Mouse (Mus musculus) myocyte (in vitro differentiated cells): ENCODE measurements at regions not wholly inside any gene's neighbourhood (a gene's known extent, or its start where the extent isn't known, plus 50 kb on each side); places are given as distances from the start of the nearest gene placed in this dataset.

Experiments used
- POLR2A ChIP-seq: IDR thresholded peaks from one replicate; pipeline ENCODE4 v1.6.1; 2011; ENCODE audit warnings: low read depth, mild to moderate bottlenecking, control low read depth, moderate library complexity; ENCODE audit not compliant: insufficient read length
- TCF12 ChIP-seq: IDR thresholded peaks from one replicate; pipeline ENCODE4 v1.6.1; 2011; ENCODE audit warnings: mild to moderate bottlenecking, control low read depth; ENCODE audit not compliant: poor library complexity, insufficient read depth, severe bottlenecking
- USF1 ChIP-seq: IDR thresholded peaks from one replicate; pipeline ENCODE4 v1.6.1; 2011; ENCODE audit warnings: low read depth, mild to moderate bottlenecking, control low read depth, moderate library complexity

DNA sequence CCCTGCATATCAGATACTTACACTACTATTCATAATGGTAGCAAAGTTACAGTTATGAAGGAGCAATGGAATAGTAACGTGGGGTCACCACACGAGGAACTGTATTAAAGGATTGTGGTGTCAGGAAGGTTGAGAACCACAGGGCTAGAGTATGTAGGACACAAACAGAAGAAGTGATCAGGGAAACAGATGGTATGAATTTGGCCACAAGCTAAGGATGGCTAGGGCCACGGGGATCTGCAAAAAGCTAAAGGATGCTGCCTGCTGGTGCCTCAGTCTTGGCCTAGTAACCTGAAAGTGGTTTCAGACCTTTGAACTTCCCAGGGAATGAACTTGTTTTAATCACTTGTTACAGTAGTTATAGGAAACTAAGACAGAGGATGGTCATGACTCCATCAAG, 68.5 kb upstream of the Ahctf1 start:
- TF ChIP-seq POLR2A = no peak
- no peak for TF ChIP-seq TCF12
- TF ChIP-seq USF1 = no peak
